Mouse (Mus musculus) stomach, postnatal 0 days (tissue): Measurements from ENCODE around the gene Auts2.

Experiments used
- CTCF ChIP-seq: IDR thresholded peaks from 2 replicates; pipeline ENCODE4 v1.5.1; 2016; ENCODE audit warnings: antibody characterized with exemption, low read depth, mild to moderate bottlenecking, moderate library complexity
- EP300 ChIP-seq: optimal IDR thresholded peaks from 2 replicates; pipeline ENCODE3; 2016; ENCODE audit warnings: antibody characterized with exemption

DNA sequence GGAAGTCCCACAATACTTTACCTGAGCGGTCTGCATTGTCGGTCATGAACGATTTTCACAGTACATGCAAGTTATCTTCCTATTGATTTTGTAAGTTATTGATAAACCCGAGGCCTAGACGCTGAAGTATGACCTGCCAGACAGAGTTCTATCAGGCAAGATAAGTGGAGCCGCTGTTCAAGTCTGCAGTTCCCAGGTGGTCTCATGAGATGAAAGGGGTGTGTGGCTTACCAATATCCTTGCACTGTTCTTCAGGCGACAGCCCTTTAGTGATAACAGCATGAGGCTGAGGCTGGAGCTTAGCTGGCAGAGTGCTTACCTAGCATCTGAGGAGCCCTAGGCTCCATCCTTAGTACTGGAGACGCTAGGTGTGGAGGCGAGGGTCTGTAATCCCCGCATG, 949.9 kb downstream of the Auts2 start:
- TF ChIP-seq CTCF = no peak
- no peak for TF ChIP-seq EP300
